Mouse (Mus musculus): ENCODE results near the gene Pidd1. TPM values are rescaled to one million over a fixed set of nuclear protein-coding genes. Genes with fewer than 3 reads are reported as not detected.

Pidd1 gene
- total and polyA plus RNA-seq, 3 experiments, result 0.37 to 2.0 (median 0.70) TPM

GRCm38 (mm10) chr7:141467230-141468030, 23.6 kb upstream of the Pidd1 start, which contains the start of gene Cd151:
Gene Cd151 (plus strand): TSS chr7:141467392.
- Histone ChIP-seq H3K79me2 (replicated peaks; ENCODE audit: control insufficient read depth, insufficient read depth, low read length) (no peaks in the 10 kb centered on the region; the same call in 1 of the 2 replicates), H3K27me3 (ENCODE audit: control insufficient read depth, insufficient read depth, low read length) (no peaks in the 10 kb centered on the region), H3K9ac (ENCODE audit: low read depth, low read length) (peak within 1 kb of the TSS; percentile 75), H3K4me3 (peak within 1 kb of the TSS; percentile 82), H3K4me1 (ENCODE audit: control insufficient read depth, insufficient read depth, low read length) (peaks cover 21% of the 10 kb centered on the region), H3K27ac (peak within 1 kb of the TSS; percentile 98), H3K36me3 (ENCODE audit: control insufficient read depth, insufficient read depth, low read length) (no peaks in the 10 kb centered on the region; the same call in 1 of the 2 replicates)
- peak; percentile 95 for DNase-seq
- TF ChIP-seq POLR2A (IDR thresholded peaks at IDR 0.05; ENCODE audit: insufficient read depth, low read depth, low read length) (peak; percentile 89), CTCF (IDR thresholded peaks at IDR 0.05) (no peak)
- intact Hi-C loops (cut with DNase I), result no loop called here
- WGBS, result under 1% methylated on average over 52 of the region's 52 CpGs

- intact Hi-C loops (cut with DNase I), result no loop called here
- TF ChIP-seq EP300 (IDR thresholded peaks at IDR 0.05; ENCODE audit: insufficient read depth, low read depth, low read length), result no peak
- no peak for TF ChIP-seq POLR2A (IDR thresholded peaks at IDR 0.05; ENCODE audit: insufficient read depth, low read depth, low read length)
- no peak for TF ChIP-seq CTCF (IDR thresholded peaks at IDR 0.05)
- H3K27ac ChIP-seq, result peak overlapping the region; percentile 98
- WGBS, result 60% methylated on average over 10 of the region's 10 CpGs
- H3K4me3 ChIP-seq, result peak overlapping the region; percentile 82
- no peaks in the 10 kb centered on the region; the same call in 1 of the 2 replicates for H3K79me2 ChIP-seq (replicated peaks; ENCODE audit: control insufficient read depth, insufficient read depth, low read length)
- H3K36me3 ChIP-seq (ENCODE audit: control insufficient read depth, insufficient read depth, low read length), result no peaks in the 10 kb centered on the region; the same call in 1 of the 2 replicates
- no peak for DNase-seq
- peaks cover 23% of the 10 kb centered on the region for H3K4me1 ChIP-seq (ENCODE audit: control insufficient read depth, insufficient read depth, low read length)
- H3K9ac ChIP-seq (ENCODE audit: low read depth, low read length), result peak overlapping the region; percentile 37
- no peaks in the 10 kb centered on the region for H3K27me3 ChIP-seq (ENCODE audit: control insufficient read depth, insufficient read depth, low read length)
These were observed 22.9 kb upstream of the Pidd1 start for GRCm38 (mm10) chr7:141466607-141467148.

GRCm38 (mm10) chr7:141466045-141466394, 22.2 kb upstream of the Pidd1 start:
- no peaks in the 10 kb centered on the region; the same call in 1 of the 2 replicates for H3K36me3 ChIP-seq (ENCODE audit: control insufficient read depth, insufficient read depth, low read length)
- no peak overlapping the region for H3K4me3 ChIP-seq
- peaks cover 23% of the 10 kb centered on the region for H3K4me1 ChIP-seq (ENCODE audit: control insufficient read depth, insufficient read depth, low read length)
- H3K27ac ChIP-seq, result peak overlapping the region; percentile 63
- H3K79me2 ChIP-seq (replicated peaks; ENCODE audit: control insufficient read depth, insufficient read depth, low read length), result no peaks in the 10 kb centered on the region; the same call in 1 of the 2 replicates
- TF ChIP-seq POLR2A (IDR thresholded peaks at IDR 0.05; ENCODE audit: insufficient read depth, low read depth, low read length) (peak; percentile 47; the same call in 1 of the 2 replicates), CTCF (IDR thresholded peaks at IDR 0.05) (no peak), EP300 (IDR thresholded peaks at IDR 0.05; ENCODE audit: insufficient read depth, low read depth, low read length) (no peak)
- intact Hi-C loops (cut with DNase I), result no loop called here
- H3K27me3 ChIP-seq (ENCODE audit: control insufficient read depth, insufficient read depth, low read length), result no peaks in the 10 kb centered on the region
- H3K9ac ChIP-seq (ENCODE audit: low read depth, low read length), result 0 out of 2 replicates have a peak overlapping the region, but pooled peaks have one; percentile 6
- DNase-seq, result peak; percentile 61 to 72
- WGBS, result 34% methylated on average over 7 of the region's 7 CpGs

- Histone ChIP-seq H3K9ac (ENCODE audit: low read depth, low read length) (peak overlapping the region; percentile 32), H3K4me1 (ENCODE audit: control insufficient read depth, insufficient read depth, low read length) (peaks cover 26% of the 10 kb centered on the region), H3K27ac (peak overlapping the region; percentile 63), H3K4me3 (peak overlapping the region; percentile 52; the same call in 1 of the 2 replicates), H3K79me2 (replicated peaks; ENCODE audit: control insufficient read depth, insufficient read depth, low read length) (no peaks in the 10 kb centered on the region; the same call in 1 of the 2 replicates), H3K36me3 (ENCODE audit: control insufficient read depth, insufficient read depth, low read length) (peaks cover under 1% of the 10 kb centered on the region; the same call in 1 of the 2 replicates), H3K27me3 (ENCODE audit: control insufficient read depth, insufficient read depth, low read length) (no peaks in the 10 kb centered on the region)
- no peak for TF ChIP-seq EP300 (IDR thresholded peaks at IDR 0.05; ENCODE audit: insufficient read depth, low read depth, low read length)
- no peak for TF ChIP-seq CTCF (IDR thresholded peaks at IDR 0.05)
- TF ChIP-seq POLR2A (IDR thresholded peaks at IDR 0.05; ENCODE audit: insufficient read depth, low read depth, low read length), result no peak
- 39% methylated on average over 10 of the region's 10 CpGs for WGBS
- intact Hi-C loops (cut with DNase I), result no loop called here
- DNase-seq, result peak in 1 of 2 experiments; percentile 59
These were observed 21.7 kb upstream of the Pidd1 start for GRCm38 (mm10) chr7:141465388-141466044.

- H3K79me2 ChIP-seq (replicated peaks; ENCODE audit: control insufficient read depth, insufficient read depth, low read length), result no peaks in the 10 kb centered on the region; the same call in 1 of the 2 replicates
- H3K36me3 ChIP-seq (ENCODE audit: control insufficient read depth, insufficient read depth, low read length), result peaks cover 2% of the 10 kb centered on the region; the same call in 1 of the 2 replicates
- 31% methylated on average over 38 of the region's 38 CpGs for WGBS
- peak overlapping the region; percentile 75 for H3K9ac ChIP-seq (ENCODE audit: low read depth, low read length)
- H3K4me1 ChIP-seq (ENCODE audit: control insufficient read depth, insufficient read depth, low read length), result peaks cover 32% of the 10 kb centered on the region
- H3K27me3 ChIP-seq (ENCODE audit: control insufficient read depth, insufficient read depth, low read length), result no peaks in the 10 kb centered on the region
- peak overlapping the region; percentile 52 for H3K4me3 ChIP-seq
- intact Hi-C loops (cut with DNase I), result no loop called here
- peak overlapping the region; percentile 97 for H3K27ac ChIP-seq
- TF ChIP-seq POLR2A (IDR thresholded peaks at IDR 0.05; ENCODE audit: insufficient read depth, low read depth, low read length) (0 out of 2 replicates have a peak, but pooled peaks have one; percentile 31), EP300 (IDR thresholded peaks at IDR 0.05; ENCODE audit: insufficient read depth, low read depth, low read length) (no peak)
- peak in 1 of 2 experiments; percentile 62 for DNase-seq
These were observed 20.9 kb upstream of the Pidd1 start for GRCm38 (mm10) chr7:141464603-141465201.

Measured in heart, adult 2 months (tissue).